Mouse (Mus musculus): ENCODE measurements around the gene Gm1604a. TPM values are rescaled to one million over a fixed set of nuclear protein-coding genes. Genes with fewer than 3 reads are reported as not detected.
"Not testable (repeated sequence)": the region's sequence is repeated elsewhere in the genome, so short reads cannot be mapped to it uniquely, and the experiment has no call there.

Gene Gm1604a
- polyA plus RNA-seq, 1 experiment from 2014 or later, result not detected

- H3K9me3 ChIP-seq (replicated peaks; ENCODE audit: control insufficient read depth, low read length); H3K27me3 ChIP-seq (ENCODE audit: control insufficient read depth, insufficient read depth, low read length); H3K4me1 ChIP-seq (ENCODE audit: control insufficient read depth, insufficient read depth, low read length); H3K4me3 ChIP-seq (ENCODE audit: low read depth, low read length); H3K9ac ChIP-seq (replicated peaks; ENCODE audit: low read length); H3K4me2 ChIP-seq (ENCODE audit: low read depth, low read length); H3K36me3 ChIP-seq (replicated peaks; ENCODE audit: control insufficient read depth, insufficient read depth, low read depth, low read length); H3K27ac ChIP-seq (replicated peaks; ENCODE audit: low read depth, low read length); DNase-seq (ENCODE audit: low spot score); ATAC-seq (replicated peaks; ENCODE audit: insufficient number of reproducible peaks, low FRiP score, low TSS enrichment, low read depth): not testable (repeated sequence)
- 65% methylated on average over 5 of the region's 7 CpGs for WGBS
Observed at GRCm38 (mm10) chr17:7030204-7030603, 4.8 kb downstream of the Gm1604a start.

DNA sequence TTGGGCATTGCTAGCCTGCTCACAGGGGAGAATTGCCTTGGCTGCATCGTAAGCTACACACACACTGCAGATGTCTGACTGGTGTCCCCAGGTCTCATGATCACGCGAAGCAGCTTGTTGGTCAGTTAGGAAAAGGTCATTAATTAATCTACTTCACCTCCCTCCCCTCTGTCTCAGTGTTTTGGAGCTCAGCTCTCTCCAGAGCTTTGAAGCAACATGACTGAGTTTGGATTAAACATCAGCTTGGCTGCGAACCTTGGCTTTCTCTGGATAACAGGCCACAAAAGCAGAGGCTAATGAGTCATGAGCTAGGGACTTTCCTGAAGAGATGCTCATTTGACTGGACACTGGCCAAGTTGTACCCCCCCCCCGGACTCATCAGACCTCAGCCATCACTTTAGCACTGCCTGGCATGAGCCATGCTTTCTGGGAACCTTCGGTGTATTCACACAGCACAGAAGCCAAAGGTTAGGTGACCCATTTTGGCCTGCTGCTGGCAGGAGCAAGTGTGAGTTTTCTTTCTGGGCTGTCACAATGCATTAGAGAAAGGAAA lies 5.3 kb downstream of the Gm1604a start:
- 49% methylated on average over 3 of the region's 6 CpGs for WGBS
- DNase-seq (ENCODE audit: low spot score); H3K27me3 ChIP-seq (ENCODE audit: control insufficient read depth, insufficient read depth, low read length); ATAC-seq (replicated peaks; ENCODE audit: insufficient number of reproducible peaks, low FRiP score, low TSS enrichment, low read depth); H3K4me2 ChIP-seq (ENCODE audit: low read depth, low read length); H3K36me3 ChIP-seq (replicated peaks; ENCODE audit: control insufficient read depth, insufficient read depth, low read depth, low read length); H3K27ac ChIP-seq (replicated peaks; ENCODE audit: low read depth, low read length); H3K9ac ChIP-seq (replicated peaks; ENCODE audit: low read length); H3K4me3 ChIP-seq (ENCODE audit: low read depth, low read length); H3K4me1 ChIP-seq (ENCODE audit: control insufficient read depth, insufficient read depth, low read length); H3K9me3 ChIP-seq (replicated peaks; ENCODE audit: control insufficient read depth, low read length): not testable (repeated sequence)

GRCm38 (mm10) chr17:7033192-7034166 lies 8.1 kb downstream of the Gm1604a start:
- H3K36me3 ChIP-seq (replicated peaks; ENCODE audit: control insufficient read depth, insufficient read depth, low read depth, low read length); H3K4me1 ChIP-seq (ENCODE audit: control insufficient read depth, insufficient read depth, low read length); ATAC-seq (replicated peaks; ENCODE audit: insufficient number of reproducible peaks, low FRiP score, low TSS enrichment, low read depth): not testable (repeated sequence)

DNA sequence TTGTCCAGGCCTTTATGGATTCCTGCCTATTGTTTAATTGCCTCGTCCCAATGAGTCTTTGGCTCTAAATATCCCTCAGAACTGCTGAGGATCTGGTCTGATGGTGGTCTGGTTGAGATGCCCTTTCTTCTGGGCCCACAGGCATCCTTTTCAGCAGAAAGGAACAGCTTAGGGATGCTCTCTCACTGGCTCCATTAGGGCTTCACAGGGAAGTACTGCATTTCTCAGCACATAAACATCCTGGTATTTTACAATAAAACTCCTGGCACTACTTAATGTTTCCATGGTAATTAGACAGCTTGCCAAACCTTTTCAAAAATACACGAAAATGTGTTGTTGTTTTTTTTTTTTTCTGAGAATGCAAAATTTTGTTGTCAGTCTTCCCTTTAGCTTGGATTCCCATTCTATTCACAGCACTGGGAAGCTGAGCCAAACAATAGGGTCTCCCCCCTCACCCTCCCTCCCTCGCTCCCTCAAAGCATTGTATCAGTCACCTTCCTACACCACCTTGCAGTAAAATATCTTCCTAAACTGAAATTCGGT lies 43.7 kb downstream of the Gm1604a start:
- H3K9ac ChIP-seq (replicated peaks; ENCODE audit: low read length); H3K9me3 ChIP-seq (replicated peaks; ENCODE audit: control insufficient read depth, low read length); H3K4me3 ChIP-seq (ENCODE audit: low read depth, low read length); H3K4me2 ChIP-seq (ENCODE audit: low read depth, low read length); H3K4me1 ChIP-seq (ENCODE audit: control insufficient read depth, insufficient read depth, low read length); H3K27ac ChIP-seq (replicated peaks; ENCODE audit: low read depth, low read length); ATAC-seq (replicated peaks; ENCODE audit: insufficient number of reproducible peaks, low FRiP score, low TSS enrichment, low read depth); H3K36me3 ChIP-seq (replicated peaks; ENCODE audit: control insufficient read depth, insufficient read depth, low read depth, low read length); H3K27me3 ChIP-seq (ENCODE audit: control insufficient read depth, insufficient read depth, low read length); DNase-seq (ENCODE audit: low spot score): not testable (repeated sequence)
- WGBS, result 82% methylated on average over 2 of the region's 4 CpGs

More at GRCm38 (mm10) chr17:7033192-7034166, 8.1 kb downstream of the Gm1604a start:
- H3K4me2 ChIP-seq (ENCODE audit: low read depth, low read length); H3K27me3 ChIP-seq (ENCODE audit: control insufficient read depth, insufficient read depth, low read length); H3K9me3 ChIP-seq (replicated peaks; ENCODE audit: control insufficient read depth, low read length); H3K4me3 ChIP-seq (ENCODE audit: low read depth, low read length); DNase-seq (ENCODE audit: low spot score); H3K27ac ChIP-seq (replicated peaks; ENCODE audit: low read depth, low read length); H3K9ac ChIP-seq (replicated peaks; ENCODE audit: low read length): not testable (repeated sequence)
- 60% methylated on average over 2 of the region's 17 CpGs for WGBS

GRCm38 (mm10) chr17:7069561-7070240 lies 44.3 kb downstream of the Gm1604a start:
- not testable (repeated sequence) for H3K4me3 ChIP-seq (ENCODE audit: low read depth, low read length); H3K27me3 ChIP-seq (ENCODE audit: control insufficient read depth, insufficient read depth, low read length); H3K4me1 ChIP-seq (ENCODE audit: control insufficient read depth, insufficient read depth, low read length); ATAC-seq (replicated peaks; ENCODE audit: insufficient number of reproducible peaks, low FRiP score, low TSS enrichment, low read depth); H3K9me3 ChIP-seq (replicated peaks; ENCODE audit: control insufficient read depth, low read length); DNase-seq (ENCODE audit: low spot score); H3K4me2 ChIP-seq (ENCODE audit: low read depth, low read length); H3K9ac ChIP-seq (replicated peaks; ENCODE audit: low read length); H3K36me3 ChIP-seq (replicated peaks; ENCODE audit: control insufficient read depth, insufficient read depth, low read depth, low read length); H3K27ac ChIP-seq (replicated peaks; ENCODE audit: low read depth, low read length)
- WGBS, result 82% methylated on average over 5 of the region's 7 CpGs

- DNase-seq (ENCODE audit: low spot score) (peak; percentile 22), ATAC-seq (replicated peaks; ENCODE audit: insufficient number of reproducible peaks, low FRiP score, low TSS enrichment, low read depth) (peak; percentile 30; the same call in 1 of the 2 replicates)
- not testable (repeated sequence) for H3K4me3 ChIP-seq (ENCODE audit: low read depth, low read length); H3K27me3 ChIP-seq (ENCODE audit: control insufficient read depth, insufficient read depth, low read length); H3K4me1 ChIP-seq (ENCODE audit: control insufficient read depth, insufficient read depth, low read length); H3K36me3 ChIP-seq (replicated peaks; ENCODE audit: control insufficient read depth, insufficient read depth, low read depth, low read length); H3K9ac ChIP-seq (replicated peaks; ENCODE audit: low read length); H3K9me3 ChIP-seq (replicated peaks; ENCODE audit: control insufficient read depth, low read length); H3K4me2 ChIP-seq (ENCODE audit: low read depth, low read length); H3K27ac ChIP-seq (replicated peaks; ENCODE audit: low read depth, low read length)
- 51% methylated on average over 3 of the region's 3 CpGs for WGBS
Observed at GRCm38 (mm10) chr17:7074494-7074893, 49.1 kb downstream of the Gm1604a start.

- not testable (repeated sequence) for H3K4me1 ChIP-seq (ENCODE audit: control insufficient read depth, insufficient read depth, low read length); DNase-seq (ENCODE audit: low spot score); H3K36me3 ChIP-seq (replicated peaks; ENCODE audit: control insufficient read depth, insufficient read depth, low read depth, low read length); ATAC-seq (replicated peaks; ENCODE audit: insufficient number of reproducible peaks, low FRiP score, low TSS enrichment, low read depth); H3K9me3 ChIP-seq (replicated peaks; ENCODE audit: control insufficient read depth, low read length); H3K27ac ChIP-seq (replicated peaks; ENCODE audit: low read depth, low read length); H3K27me3 ChIP-seq (ENCODE audit: control insufficient read depth, insufficient read depth, low read length); H3K9ac ChIP-seq (replicated peaks; ENCODE audit: low read length); H3K4me2 ChIP-seq (ENCODE audit: low read depth, low read length); H3K4me3 ChIP-seq (ENCODE audit: low read depth, low read length)
- 87% methylated on average over 5 of the region's 6 CpGs for WGBS
Observed at GRCm38 (mm10) chr17:7075519-7075918, 50.2 kb downstream of the Gm1604a start.
